Mouse (Mus musculus) CH12.LX (cell line): Measurements from ENCODE around the gene Riok2. TPM values are rescaled to one million over a fixed set of nuclear protein-coding genes. Genes with fewer than 3 reads are reported as not detected.

Experiments
- DNase-seq: peaks from one replicate; pipeline ENCODE4 v3.0.0-alpha.2; 2013; ENCODE audit errors: extremely low read depth
- H3K27ac ChIP-seq: 2 replicates; pipeline ENCODE4 v1.5.1; 2012; ENCODE audit warnings: low read depth, mild to moderate bottlenecking, control low read depth, moderate library complexity; ENCODE audit not compliant: insufficient read depth
- H3K27me3 ChIP-seq: replicated peaks from 2 replicates; pipeline ENCODE3; 2012; ENCODE audit warnings: inconsistent platforms
- H3K36me3 ChIP-seq, 2 experiments: replicated peaks in 1 of 2; 2 replicates each; pipeline versions ENCODE3 to v1.6.1; 2012; ENCODE audit warnings: inconsistent platforms in 1 of 2, low read length in 1 of 2, mild to moderate bottlenecking in 1 of 2, mixed read lengths in 1 of 2, moderate library complexity in 1 of 2; ENCODE audit not compliant: control insufficient read depth in 1 of 2, insufficient read depth in 1 of 2
- H3K4me1 ChIP-seq, 2 experiments: 2 replicates each; pipeline ENCODE4 v1.6.1; 2012; ENCODE audit warnings: inconsistent platforms in 1 of 2, moderate library complexity in 1 of 2; ENCODE audit not compliant: insufficient read depth in 2 of 2, control insufficient read depth in 1 of 2
- H3K4me2 ChIP-seq: 2 replicates; pipeline ENCODE4 v1.6.1; 2012; ENCODE audit warnings: low read depth, mild to moderate bottlenecking, control low read depth; ENCODE audit not compliant: poor library complexity, insufficient read depth, severe bottlenecking
- H3K4me3 ChIP-seq, 3 experiments: fragments of 150-350 bp in 1 of 3; sonication (generic) in 1 of 3; replicated peaks in 1 of 3; 2 replicates each; pipeline versions ENCODE3 to v1.5.1; 2011 to 2012; ENCODE audit warnings: low read depth in 2 of 3, low read length in 2 of 3, mild to moderate bottlenecking in 2 of 3, moderate library complexity in 2 of 3, control low read depth in 1 of 3, improper control_type of control experiment in 1 of 3, inconsistent platforms in 1 of 3, mixed read lengths in 1 of 3; ENCODE audit not compliant: poor library complexity in 1 of 3
- H3K79me2 ChIP-seq: replicated peaks from 2 replicates; pipeline ENCODE4 v1.6.1; 2012; ENCODE audit warnings: mild to moderate bottlenecking, moderate library complexity; ENCODE audit not compliant: control insufficient read depth, poor library complexity, insufficient read depth, severe bottlenecking; ENCODE audit errors: extremely low read depth
- H3K9ac ChIP-seq: 2 replicates; pipeline ENCODE4 v1.6.1; 2012; ENCODE audit warnings: low read depth, mild to moderate bottlenecking, control low read depth, moderate library complexity; ENCODE audit not compliant: insufficient read depth
- H3K9me3 ChIP-seq: replicated peaks from 2 replicates; pipeline ENCODE3; 2012; ENCODE audit warnings: low read length, inconsistent platforms, mixed read lengths
- BHLHE40 ChIP-seq: IDR thresholded peaks from 2 replicates; pipeline ENCODE4 v1.6.1; 2011; ENCODE audit warnings: mild to moderate bottlenecking, low read depth, low read length, improper control_type of control experiment
- CTCF ChIP-seq, 2 experiments: IDR thresholded peaks in 1 of 2; conservative IDR thresholded peaks in 1 of 2; 2 replicates each; pipeline ENCODE4 v1.5.1; 2011 to 2012; ENCODE audit warnings: low read depth in 2 of 2, low read length in 2 of 2, improper control_type of control experiment in 1 of 2, inconsistent platforms in 1 of 2, mild to moderate bottlenecking in 1 of 2, moderate library complexity in 1 of 2
- E2F4 ChIP-seq: IDR thresholded peaks from 2 replicates; pipeline ENCODE4 v1.6.1; 2011; ENCODE audit warnings: low read depth, low read length, improper control_type of control experiment; ENCODE audit not compliant: insufficient replicate concordance
- ELF1 ChIP-seq: IDR thresholded peaks from 2 replicates; pipeline ENCODE4 v1.6.1; 2014; ENCODE audit warnings: low read depth, mild to moderate bottlenecking, inconsistent platforms, low read length, improper control_type of control experiment
- EP300 ChIP-seq: IDR thresholded peaks from 2 replicates; pipeline ENCODE4 v1.6.1; 2011; ENCODE audit warnings: low read length, improper control_type of control experiment
- ETS1 ChIP-seq: conservative IDR thresholded peaks from 2 replicates; pipeline ENCODE4 v1.6.1; 2012; ENCODE audit warnings: low read depth, mild to moderate bottlenecking, inconsistent platforms, low read length, improper control_type of control experiment, moderate library complexity
- HCFC1 ChIP-seq: IDR thresholded peaks from 2 replicates; pipeline ENCODE4 v1.6.1; 2012; ENCODE audit warnings: low read depth, mild to moderate bottlenecking, inconsistent platforms, low read length, improper control_type of control experiment
- IRF4 ChIP-seq: IDR thresholded peaks from 2 replicates; pipeline ENCODE4 v1.6.1; 2014; ENCODE audit warnings: low read depth, mild to moderate bottlenecking, inconsistent platforms, low read length, improper control_type of control experiment
- JUN ChIP-seq: IDR thresholded peaks from 2 replicates; pipeline ENCODE4 v1.6.1; 2011; ENCODE audit warnings: low read depth, mild to moderate bottlenecking, low read length, improper control_type of control experiment, moderate library complexity; ENCODE audit not compliant: insufficient read depth
- JUND ChIP-seq: conservative IDR thresholded peaks from 2 replicates; pipeline ENCODE4 v1.6.1; 2011; ENCODE audit warnings: low read depth, low read length, improper control_type of control experiment
- KAT2A ChIP-seq: IDR thresholded peaks from 2 replicates; pipeline ENCODE4 v1.6.1; 2012; ENCODE audit warnings: low read length, improper control_type of control experiment, inconsistent platforms; ENCODE audit not compliant: insufficient replicate concordance
- MAFK ChIP-seq: IDR thresholded peaks from 2 replicates; pipeline ENCODE4 v1.6.1; 2011; ENCODE audit warnings: low read length, improper control_type of control experiment; ENCODE audit not compliant: insufficient replicate concordance
- MAX ChIP-seq: IDR thresholded peaks from 2 replicates; pipeline ENCODE4 v1.6.1; 2011; ENCODE audit warnings: low read length, improper control_type of control experiment
- MAZ ChIP-seq: IDR thresholded peaks from 2 replicates; pipeline ENCODE4 v1.6.1; 2012; ENCODE audit warnings: low read depth, mild to moderate bottlenecking, inconsistent platforms, low read length, improper control_type of control experiment, moderate library complexity
- MEF2A ChIP-seq: IDR thresholded peaks from 2 replicates; pipeline ENCODE4 v1.6.1; 2014; ENCODE audit warnings: low read depth, mild to moderate bottlenecking, inconsistent platforms, low read length, improper control_type of control experiment, borderline replicate concordance
- MXI1 ChIP-seq: IDR thresholded peaks from 2 replicates; pipeline ENCODE4 v1.6.1; 2011; ENCODE audit warnings: mild to moderate bottlenecking, low read depth, low read length, improper control_type of control experiment
- MYC ChIP-seq: IDR thresholded peaks from 2 replicates; pipeline ENCODE4 v1.6.1; 2011; ENCODE audit warnings: low read depth, mild to moderate bottlenecking, improper control_type of control experiment, low read length
- NELFE ChIP-seq: IDR thresholded peaks from 2 replicates; pipeline ENCODE4 v1.6.1; 2011; ENCODE audit warnings: low read depth, low read length, improper control_type of control experiment
- NRF1 ChIP-seq: IDR thresholded peaks from 2 replicates; pipeline ENCODE4 v1.6.1; 2014; ENCODE audit warnings: low read depth, mild to moderate bottlenecking, inconsistent platforms, low read length, improper control_type of control experiment, moderate library complexity
- PAX5 ChIP-seq: IDR thresholded peaks from 2 replicates; pipeline ENCODE4 v1.6.1; 2012; ENCODE audit warnings: low read length, inconsistent platforms, mixed read lengths
- RCOR1 ChIP-seq: conservative IDR thresholded peaks from 2 replicates; pipeline ENCODE4 v1.6.1; 2012; ENCODE audit warnings: low read depth, mild to moderate bottlenecking, inconsistent platforms, low read length, improper control_type of control experiment
- TBP ChIP-seq: conservative IDR thresholded peaks from 2 replicates; pipeline ENCODE4 v1.6.1; 2011; ENCODE audit warnings: low read depth, low read length, improper control_type of control experiment
- USF1 ChIP-seq: IDR thresholded peaks from 2 replicates; pipeline ENCODE4 v1.6.1; 2014; ENCODE audit warnings: low read depth, mild to moderate bottlenecking, inconsistent platforms, low read length, improper control_type of control experiment
- USF2 ChIP-seq: conservative IDR thresholded peaks from 2 replicates; pipeline ENCODE4 v1.6.1; 2011; ENCODE audit warnings: low read depth, low read length, improper control_type of control experiment
- ZKSCAN1 ChIP-seq: IDR thresholded peaks from 2 replicates; pipeline ENCODE4 v1.6.1; 2012; ENCODE audit warnings: low read depth, inconsistent platforms, low read length, improper control_type of control experiment, borderline replicate concordance
- ZMIZ1 ChIP-seq: IDR thresholded peaks from 2 replicates; pipeline ENCODE4 v1.6.1; 2012; ENCODE audit warnings: low read depth, mild to moderate bottlenecking, inconsistent platforms, low read length, improper control_type of control experiment
- dilution Hi-C: fragments of 300-500 bp; cut with MboI; formaldehyde crosslinking; loops from 2 replicates; pipeline ENCODE4 v1.14.3; 2020; ENCODE audit warnings: low sequenced_read_pairs; ENCODE audit not compliant: extremely low pct_unique_long_range_greater_than_20kb, extremely low pct_ligation_motif_present
- in situ Hi-C: fragments of 300-500 bp; cut with MboI; formaldehyde crosslinking; loops from 3 replicates; pipeline ENCODE4 v1.14.3; 2019; ENCODE audit warnings: low sequenced_read_pairs, low pct_ligation_motif_present, low pct_unique_long_range_greater_than_20kb, mixed read lengths
- polyA plus RNA-seq: library from polyadenylated mRNA; unstranded; fragments of >175 nt; gene quantifications from 2 replicates; pipeline ENCODE4 v1.2.1, GENCODE M21; 2012; ENCODE audit warnings: low read depth; ENCODE audit not compliant: insufficient read length
- total RNA-seq, 2 experiments: library from RNA; depleted of rRNA; stranded (reverse); fragments of 300-350 nt in 1 of 2; fragments of >200 nt in 1 of 2; gene quantifications; 2 replicates each; pipeline ENCODE4 v1.2.3; 2012 to 2014

The Riok2 gene
- total and polyA plus RNA-seq, 3 experiments, result 27.9 to 114 (median 78.4) TPM

DNA sequence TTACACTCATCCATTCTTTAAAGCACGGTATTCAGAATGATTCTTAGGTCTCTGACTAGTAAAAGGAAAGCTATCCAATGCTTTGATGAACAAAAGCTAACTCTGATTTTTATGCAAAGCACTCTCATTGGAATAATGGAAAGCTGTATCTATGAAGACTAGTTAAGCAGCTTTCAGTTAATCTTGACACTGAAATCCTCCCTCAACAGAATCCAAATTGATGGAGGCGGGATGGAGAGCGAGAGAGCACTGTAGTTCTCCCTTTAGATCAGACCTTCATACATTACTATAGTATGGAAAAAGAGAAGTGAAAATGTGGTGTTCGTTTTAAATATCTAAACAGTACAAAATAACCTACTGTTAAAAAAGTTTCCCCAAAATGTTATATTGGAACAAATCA lies 59.6 kb downstream of the Riok2 start:
- no peaks in the 10 kb centered on the region for H3K79me2 ChIP-seq
- peaks cover 4% of the 10 kb centered on the region for H3K9me3 ChIP-seq
- H3K9ac ChIP-seq, result no peak overlapping the region
- DNase-seq, result no peak
- no peaks in the 10 kb centered on the region for H3K27me3 ChIP-seq
- dilution Hi-C loops, result no loop called here
- H3K4me3 ChIP-seq, result no peak overlapping the region
- in situ Hi-C loops, result no loop called here
- H3K27ac ChIP-seq, result no peak overlapping the region
- no peak for TF ChIP-seq ZMIZ1
- TF ChIP-seq MXI1, result no peak
- no peak for TF ChIP-seq JUN
- no peak for TF ChIP-seq MAFK
- TF ChIP-seq MAZ, result no peak
- no peak for TF ChIP-seq MAX
- TF ChIP-seq USF2, result no peak
- no peak for TF ChIP-seq ZKSCAN1
- no peak for TF ChIP-seq KAT2A
- no peak for TF ChIP-seq E2F4
- TF ChIP-seq ETS1, result no peak
- no peak for TF ChIP-seq MYC
- TF ChIP-seq PAX5, result no peak
- TF ChIP-seq USF1, result no peak
- TF ChIP-seq NELFE, result no peak
- no peak for TF ChIP-seq ELF1
- TF ChIP-seq BHLHE40, result no peak
- no peak for TF ChIP-seq MEF2A
- H3K4me1 ChIP-seq, result peaks cover 0 to 5% of the 10 kb centered on the region in 2 experiments; a peak in 2 of 4 replicates
- H3K4me2 ChIP-seq, result no peak overlapping the region
- H3K36me3 ChIP-seq, result no peaks in the 10 kb centered on the region

DNA sequence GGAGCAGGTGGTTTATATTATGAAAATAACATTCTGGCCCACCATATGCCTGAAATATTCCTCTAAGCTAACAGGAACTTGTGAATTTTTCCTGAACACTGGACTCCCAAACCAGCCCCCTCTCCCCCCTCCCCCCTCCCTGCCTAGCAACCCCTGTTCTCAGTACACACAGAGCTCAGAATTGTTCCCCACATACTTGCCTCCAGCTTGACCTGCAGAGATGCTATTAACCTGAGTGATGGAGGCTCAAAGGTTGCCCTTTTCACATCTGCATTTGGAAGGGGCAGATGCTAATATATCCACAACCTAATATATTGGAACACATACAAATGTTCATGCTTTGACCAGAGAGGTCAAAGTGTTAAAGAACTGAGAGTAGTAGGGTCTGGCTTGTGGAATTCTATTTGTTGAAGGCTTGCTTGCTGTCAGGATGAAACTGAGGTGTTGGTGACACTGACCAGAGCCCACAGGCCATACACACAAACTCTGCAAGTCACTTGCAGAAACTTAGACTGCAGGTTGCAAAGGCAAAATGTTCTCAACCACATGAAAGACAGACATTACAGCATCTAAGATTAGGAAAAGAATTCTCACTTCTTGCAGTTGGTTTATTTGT lies 64.6 kb downstream of the Riok2 start:
- in situ Hi-C loops (no loop called here), dilution Hi-C loops (no loop called here)
- Histone ChIP-seq H3K4me3 (no peak overlapping the region), H3K9ac (no peak overlapping the region), H3K27me3 (no peaks in the 10 kb centered on the region), H3K4me1 (peaks cover 0 to 1% of the 10 kb centered on the region in 2 experiments; a peak in 2 of 4 replicates), H3K27ac (no peak overlapping the region), H3K9me3 (no peaks in the 10 kb centered on the region), H3K36me3 (no peaks in the 10 kb centered on the region), H3K4me2 (no peak overlapping the region), H3K79me2 (no peaks in the 10 kb centered on the region)
- DNase-seq, result no peak
- TF ChIP-seq KAT2A (no peak), USF2 (no peak), NRF1 (no peak), MAFK (no peak), PAX5 (no peak), JUND (no peak), HCFC1 (no peak), ELF1 (no peak), CTCF (conservative IDR thresholded peaks at IDR 0.05 in 1 of 2, IDR thresholded peaks at IDR 0.05 in 1 of 2; ENCODE audit: low read depth in 2 of 2, low read length in 2 of 2) (no peak), ZMIZ1 (no peak), ZKSCAN1 (no peak), RCOR1 (no peak), MAZ (no peak), IRF4 (no peak), JUN (no peak), E2F4 (no peak), TBP (no peak), EP300 (no peak)
